Mouse (Mus musculus) C2C12 (cell line): ENCODE measurements around the gene Tcap.

Source experiments
- CTCF ChIP-seq: IDR thresholded peaks from one replicate; pipeline ENCODE4 v1.5.1; 2011; ENCODE audit not compliant: control insufficient read depth, insufficient read depth, insufficient read length
- MAX ChIP-seq: IDR thresholded peaks from one replicate; pipeline ENCODE4 v1.6.1; 2011; ENCODE audit warnings: mild to moderate bottlenecking, control low read depth

GRCm38 (mm10) chr11:98397946-98398345 is 14.3 kb downstream of the Tcap start:
- TF ChIP-seq CTCF, result no peak
- no peak for TF ChIP-seq MAX
